Mouse (Mus musculus): ENCODE measurements at regions not wholly inside any gene's neighbourhood (a gene's known extent, or its start where the extent isn't known, plus 50 kb on each side); places are given as distances from the start of the nearest gene placed in this dataset.

GRCm38 (mm10) chr14:79890682-79891081 lies 93.2 kb upstream of the Olfm4 start:
- no peaks in the 10 kb centered on the region for H3K4me1 ChIP-seq (ENCODE audit: control insufficient read depth in 1 of 2, insufficient read depth in 2 of 2, low read length in 2 of 2)
- H3K27ac ChIP-seq (ENCODE audit: control insufficient read depth, low read depth, low read length): no peak overlapping the region
- H3K9me3 ChIP-seq (replicated peaks; ENCODE audit: insufficient read depth, low read length): no peaks in the 10 kb centered on the region
- no peak for TF ChIP-seq JUND (IDR thresholded peaks at IDR 0.05; ENCODE audit: low read depth, low read length)
- TF ChIP-seq UBTF (IDR thresholded peaks at IDR 0.05; ENCODE audit: borderline replicate concordance, insufficient read depth, low read depth, low read length): no peak
- TF ChIP-seq RCOR1 (IDR thresholded peaks at IDR 0.05; ENCODE audit: low read depth, low read length): no peak
- TF ChIP-seq RAD21 (IDR thresholded peaks at IDR 0.05; ENCODE audit: low read depth, low read length): no peak
- no peak for TF ChIP-seq MAZ (IDR thresholded peaks at IDR 0.05; ENCODE audit: low read depth, low read length)
- TF ChIP-seq TBP (IDR thresholded peaks at IDR 0.05; ENCODE audit: low read depth, low read length): no peak
- TF ChIP-seq ETS1 (IDR thresholded peaks at IDR 0.05; ENCODE audit: low read depth, low read length): no peak
- TF ChIP-seq MYB (IDR thresholded peaks at IDR 0.05; ENCODE audit: low read depth, low read length): no peak
- no peaks in the 10 kb centered on the region for H3K79me2 ChIP-seq (ENCODE audit: control insufficient read depth, insufficient read depth, low read length, poor library complexity)
- no peak overlapping the region for H3K4me3 ChIP-seq (ENCODE audit: control insufficient read depth in 1 of 2, insufficient read depth in 1 of 2, low read depth in 2 of 2, low read length in 2 of 2)
- no peak for DNase-seq (ENCODE audit: low read depth, low spot score)
- H3K27me3 ChIP-seq (ENCODE audit: control insufficient read depth in 1 of 2, insufficient read depth in 2 of 2, low read length in 2 of 2): no peaks in the 10 kb centered on the region; a peak in 1 of 4 replicates
- H3K9ac ChIP-seq (ENCODE audit: control insufficient read depth, low read depth, low read length, poor library complexity, severe bottlenecking): no peak overlapping the region
- H3K36me3 ChIP-seq (ENCODE audit: control insufficient read depth in 1 of 2, insufficient read depth in 2 of 2, low read length in 2 of 2): no peaks in the 10 kb centered on the region

- no peak for DNase-seq (ENCODE audit: low read depth, low spot score)
- Histone ChIP-seq H3K9me3 (replicated peaks; ENCODE audit: insufficient read depth, low read length) (no peaks in the 10 kb centered on the region), H3K27ac (ENCODE audit: control insufficient read depth, low read depth, low read length) (no peak overlapping the region), H3K36me3 (ENCODE audit: control insufficient read depth in 1 of 2, insufficient read depth in 2 of 2, low read length in 2 of 2) (no peaks in the 10 kb centered on the region), H3K4me3 (ENCODE audit: control insufficient read depth in 1 of 2, insufficient read depth in 1 of 2, low read depth in 2 of 2, low read length in 2 of 2) (no peak overlapping the region), H3K4me1 (ENCODE audit: control insufficient read depth in 1 of 2, insufficient read depth in 2 of 2, low read length in 2 of 2) (no peaks in the 10 kb centered on the region), H3K27me3 (ENCODE audit: control insufficient read depth in 1 of 2, insufficient read depth in 2 of 2, low read length in 2 of 2) (no peaks in the 10 kb centered on the region; a peak in 1 of 4 replicates), H3K9ac (ENCODE audit: control insufficient read depth, low read depth, low read length, poor library complexity, severe bottlenecking) (no peak overlapping the region), H3K79me2 (ENCODE audit: control insufficient read depth, insufficient read depth, low read length, poor library complexity) (no peaks in the 10 kb centered on the region)
- no peak for TF ChIP-seq HCFC1 (IDR thresholded peaks at IDR 0.05; ENCODE audit: low read depth, low read length)
- no peak for TF ChIP-seq JUND (IDR thresholded peaks at IDR 0.05; ENCODE audit: low read depth, low read length)
- TF ChIP-seq POLR2A (IDR thresholded peaks at IDR 0.05; ENCODE audit: control insufficient read depth in 1 of 2, insufficient read depth in 1 of 2, low read depth in 1 of 2, low read length in 2 of 2, poor library complexity in 1 of 2): no peak
- no peak for TF ChIP-seq CHD1 (IDR thresholded peaks at IDR 0.05; ENCODE audit: low read depth, low read length)
- TF ChIP-seq MAX (IDR thresholded peaks at IDR 0.05; ENCODE audit: low read length): no peak
- TF ChIP-seq MAFK (IDR thresholded peaks at IDR 0.05; ENCODE audit: borderline replicate concordance, low read depth, low read length): no peak
- no peak for TF ChIP-seq NELFE (IDR thresholded peaks at IDR 0.05; ENCODE audit: low read depth, low read length)
- no peak for TF ChIP-seq RCOR1 (IDR thresholded peaks at IDR 0.05; ENCODE audit: low read depth, low read length)
- no peak for TF ChIP-seq GATA1 (IDR thresholded peaks at IDR 0.05; ENCODE audit: low read depth, low read length)
Observed at GRCm38 (mm10) chr14:79890280-79890679, 93.6 kb upstream of the Olfm4 start.

- H3K4me3 ChIP-seq (ENCODE audit: control insufficient read depth in 1 of 2, insufficient read depth in 1 of 2, low read depth in 2 of 2, low read length in 2 of 2): no peak overlapping the region
- TF ChIP-seq MAX (IDR thresholded peaks at IDR 0.05; ENCODE audit: low read length): no peak
- TF ChIP-seq NELFE (IDR thresholded peaks at IDR 0.05; ENCODE audit: low read depth, low read length): no peak
- no peak for TF ChIP-seq TAL1 (IDR thresholded peaks at IDR 0.05; ENCODE audit: low read length)
- TF ChIP-seq BHLHE40 (IDR thresholded peaks at IDR 0.05; ENCODE audit: borderline replicate concordance, low read depth, low read length): no peak
- no peak for TF ChIP-seq ZMIZ1 (IDR thresholded peaks at IDR 0.05; ENCODE audit: low read depth, low read length)
- TF ChIP-seq CTCF (IDR thresholded peaks at IDR 0.05 in 2 of 3, conservative IDR thresholded peaks at IDR 0.05 in 1 of 3; ENCODE audit: control insufficient read depth in 1 of 3, insufficient read depth in 1 of 3, low read depth in 2 of 3, low read length in 3 of 3, poor library complexity in 1 of 3, severe bottlenecking in 1 of 3): no peak
- TF ChIP-seq TCF12 (IDR thresholded peaks at IDR 0.05; ENCODE audit: low read depth, low read length): no peak
- no peak for TF ChIP-seq POLR2AphosphoS5 (IDR thresholded peaks at IDR 0.05; ENCODE audit: borderline replicate concordance, low read depth, low read length)
- TF ChIP-seq NRF1 (IDR thresholded peaks at IDR 0.05; ENCODE audit: insufficient read depth, low read depth, low read length, poor library complexity, severe bottlenecking): no peak
- TF ChIP-seq UBTF (IDR thresholded peaks at IDR 0.05; ENCODE audit: borderline replicate concordance, insufficient read depth, low read depth, low read length): no peak
- no peak for TF ChIP-seq GATA1 (IDR thresholded peaks at IDR 0.05; ENCODE audit: low read depth, low read length)
- no peak for TF ChIP-seq RCOR1 (IDR thresholded peaks at IDR 0.05; ENCODE audit: low read depth, low read length)
- TF ChIP-seq ZKSCAN1 (IDR thresholded peaks at IDR 0.05; ENCODE audit: low read depth, low read length): no peak
- no peak for TF ChIP-seq RAD21 (IDR thresholded peaks at IDR 0.05; ENCODE audit: low read depth, low read length)
- no peak for TF ChIP-seq ETS1 (IDR thresholded peaks at IDR 0.05; ENCODE audit: low read depth, low read length)
- TF ChIP-seq KAT2A (conservative IDR thresholded peaks at IDR 0.05; ENCODE audit: low read depth, low read length): no peak
- no peak for TF ChIP-seq ZC3H11A (IDR thresholded peaks at IDR 0.05; ENCODE audit: low read depth, low read length)
- TF ChIP-seq ZNF384 (IDR thresholded peaks at IDR 0.05; ENCODE audit: low read depth, low read length): no peak
Observed at GRCm38 (mm10) chr14:79883487-79883886, 100.4 kb upstream of the Olfm4 start.

More at GRCm38 (mm10) chr14:79883487-79883886, 100.4 kb upstream of the Olfm4 start:
- no peaks in the 10 kb centered on the region for H3K79me2 ChIP-seq (ENCODE audit: control insufficient read depth, insufficient read depth, low read length, poor library complexity)
- no peaks in the 10 kb centered on the region for H3K4me1 ChIP-seq (ENCODE audit: control insufficient read depth in 1 of 2, insufficient read depth in 2 of 2, low read length in 2 of 2)
- no peak for DNase-seq (ENCODE audit: low read depth, low spot score)
- H3K9ac ChIP-seq (ENCODE audit: control insufficient read depth, low read depth, low read length, poor library complexity, severe bottlenecking): no peak overlapping the region
- H3K9me3 ChIP-seq (replicated peaks; ENCODE audit: insufficient read depth, low read length): no peaks in the 10 kb centered on the region
- no peaks in the 10 kb centered on the region for H3K27me3 ChIP-seq (ENCODE audit: control insufficient read depth in 1 of 2, insufficient read depth in 2 of 2, low read length in 2 of 2)
- H3K36me3 ChIP-seq (ENCODE audit: control insufficient read depth in 1 of 2, insufficient read depth in 2 of 2, low read length in 2 of 2): no peaks in the 10 kb centered on the region
- H3K27ac ChIP-seq (ENCODE audit: control insufficient read depth, low read depth, low read length): no peak overlapping the region
